Mouse (Mus musculus) heart, adult 8-10 months (tissue): ENCODE measurements around the gene Cish. TPM values are rescaled to one million over a fixed set of nuclear protein-coding genes. Genes with fewer than 3 reads are reported as not detected.

ENCODE experiments used
- DNase-seq: peaks from one replicate; pipeline ENCODE4 v3.0.0; 2022; ENCODE audit warnings: low spot score
- total RNA-seq, 4 experiments: library from RNA; stranded (reverse); gene quantifications; 2 replicates each; pipeline ENCODE4 v1.2.4; 2022

Gene Cish
- total RNA-seq, 4 experiments from 2014 or later, result 87.1 to 234 (median 146) TPM

DNA sequence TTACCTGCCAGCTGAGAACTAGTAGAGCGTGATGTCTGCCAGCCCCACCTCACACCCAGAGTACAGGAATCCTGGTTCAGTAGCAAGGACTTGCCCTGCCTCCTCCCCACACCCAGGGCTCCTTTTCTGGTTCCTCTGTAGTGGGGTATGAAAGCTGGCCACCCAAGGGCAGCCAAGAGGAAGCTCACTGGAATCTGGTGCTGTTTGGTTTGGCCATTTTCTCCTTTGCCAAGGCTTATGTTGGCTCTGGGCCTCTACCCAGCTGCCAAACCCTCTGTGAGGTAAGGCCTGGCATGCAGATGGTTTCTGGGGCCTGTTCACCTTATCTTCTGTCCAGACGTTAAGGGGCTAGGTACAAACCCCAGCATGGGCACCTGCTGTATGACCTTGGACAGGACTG lies 20.0 kb downstream of the Cish start:
- no peak for DNase-seq

DNA sequence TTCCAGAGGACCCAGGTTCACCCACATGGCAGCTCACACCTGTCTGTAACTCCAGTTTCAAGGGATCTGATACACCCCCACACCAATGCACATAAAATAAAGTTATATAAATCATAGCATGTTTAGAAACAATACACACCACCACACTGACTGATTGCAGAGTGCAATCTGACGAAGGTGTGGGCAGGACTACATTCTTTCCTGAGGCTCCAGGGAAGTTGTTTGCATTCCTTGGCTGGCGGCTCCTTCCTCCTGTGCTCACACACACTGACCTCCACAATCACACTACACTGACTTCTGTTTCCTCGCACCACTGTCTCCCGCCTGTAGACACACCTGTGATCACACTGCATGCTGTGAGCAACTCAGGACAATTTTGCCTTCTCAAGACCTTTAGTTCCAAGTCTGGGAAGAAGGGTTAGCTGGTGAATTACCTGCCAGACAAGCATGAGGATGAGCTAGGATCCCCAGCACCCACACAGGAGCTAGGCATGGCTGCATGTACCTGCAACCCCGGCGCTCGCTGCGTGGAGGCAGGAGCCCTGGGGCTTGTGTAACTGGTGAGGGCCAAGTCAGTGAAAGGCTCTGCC lies 26.7 kb downstream of the Cish start:
- no peak for DNase-seq

DNA sequence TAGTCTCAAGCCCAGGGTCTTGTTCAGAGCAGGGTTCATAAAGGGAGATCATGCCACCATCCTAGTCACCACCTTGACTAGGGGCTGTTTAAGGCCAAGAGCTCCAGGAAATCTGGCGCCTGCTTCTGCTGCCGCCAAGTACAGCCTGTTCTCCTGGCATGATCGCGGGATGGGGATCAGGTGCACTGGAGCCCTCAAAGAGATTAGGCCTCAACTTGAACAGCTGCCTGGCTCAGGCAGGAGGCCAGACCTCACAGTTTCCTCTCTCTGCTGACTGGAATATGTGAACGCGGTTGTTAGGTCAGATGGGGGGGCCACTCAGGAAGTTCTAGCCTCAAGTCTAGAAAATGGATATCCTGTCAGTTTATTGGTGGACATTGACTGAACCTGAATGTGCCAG lies 27.7 kb downstream of the Cish start:
- DNase-seq, result peak; percentile 85

GRCm38 (mm10) chr9:107324799-107325561 lies 29.2 kb downstream of the Cish start:
- DNase-seq, result no peak

DNA sequence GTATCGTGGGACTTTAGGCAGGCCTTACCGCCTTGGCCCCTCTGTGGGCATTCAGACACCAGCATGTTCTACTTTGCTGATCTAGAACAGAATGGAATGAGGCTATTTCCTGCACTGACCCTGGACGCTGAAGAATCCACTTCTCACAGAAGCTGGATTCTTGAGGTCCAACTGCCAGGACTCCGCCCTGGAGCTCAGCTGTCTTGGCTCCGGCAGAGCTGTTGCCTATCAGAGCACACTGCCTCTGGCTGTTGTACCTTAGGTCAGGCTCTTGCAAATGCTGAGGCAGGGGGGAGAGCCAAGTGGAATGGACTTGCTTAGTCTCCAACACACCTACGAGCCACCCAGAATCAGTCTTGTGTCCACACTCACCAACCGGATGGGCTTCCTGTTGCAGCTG lies 30.1 kb downstream of the Cish start:
- no peak for DNase-seq

DNA sequence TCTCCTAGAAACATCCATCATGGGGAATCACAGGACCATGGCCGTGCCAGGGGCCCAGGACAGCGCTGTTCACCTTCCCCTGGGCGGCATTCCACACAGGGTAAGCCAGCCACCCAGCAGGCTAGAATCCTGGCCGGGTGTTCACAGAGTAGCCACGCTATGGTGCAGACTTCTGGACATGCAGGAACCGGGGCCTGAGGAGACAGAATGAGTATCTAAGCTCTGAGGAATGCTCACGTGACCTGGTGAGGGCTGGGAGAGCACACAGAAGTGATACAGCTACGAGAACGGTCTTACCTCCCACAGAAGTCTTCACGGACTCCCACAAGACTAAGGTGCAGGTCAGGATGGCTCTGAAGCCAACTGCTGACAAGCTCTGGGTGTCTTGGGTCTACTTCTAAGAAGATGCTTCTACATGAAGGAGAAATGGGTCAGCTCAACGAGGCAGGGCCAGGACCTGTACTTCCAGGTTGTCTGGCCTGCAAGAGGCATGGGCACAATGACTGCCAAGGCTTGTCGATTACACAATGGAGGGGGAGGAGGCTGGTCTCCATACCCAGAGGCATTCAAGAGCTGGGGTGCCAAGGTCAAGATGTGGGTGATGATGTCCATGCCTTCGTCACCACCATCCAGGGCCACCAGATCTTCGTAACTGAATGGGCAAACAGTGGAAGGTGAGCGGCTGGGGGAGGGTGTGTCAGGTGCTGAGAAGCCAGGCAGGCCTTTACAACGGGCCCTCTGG lies 32.2 kb downstream of the Cish start:
- DNase-seq, result no peak

- no peak for DNase-seq
Measured at GRCm38 (mm10) chr9:107330791-107331190, 35.0 kb downstream of the Cish start.

GRCm38 (mm10) chr9:107333686-107334085 lies 37.9 kb downstream of the Cish start:
- DNase-seq, result no peak

DNA sequence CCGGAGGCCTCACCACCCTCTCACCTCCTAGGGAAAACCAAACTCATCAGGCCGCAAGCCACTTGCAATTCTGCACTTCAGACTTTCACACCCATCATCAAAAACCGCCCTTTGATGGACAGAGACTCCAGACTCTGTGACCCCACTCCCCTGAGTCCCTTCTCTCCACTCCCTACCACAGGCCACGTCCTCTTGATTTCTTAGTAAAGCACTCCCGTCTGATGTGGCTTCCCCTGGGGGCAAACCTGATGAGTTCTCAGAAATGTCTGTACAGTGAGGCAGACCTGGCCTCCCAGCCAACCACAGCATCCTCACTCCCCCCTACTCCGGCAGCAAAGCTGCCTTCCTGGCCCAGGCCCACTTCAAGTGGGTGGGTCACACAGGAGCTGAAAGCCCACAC lies 38.5 kb downstream of the Cish start:
- DNase-seq, result no peak

DNA sequence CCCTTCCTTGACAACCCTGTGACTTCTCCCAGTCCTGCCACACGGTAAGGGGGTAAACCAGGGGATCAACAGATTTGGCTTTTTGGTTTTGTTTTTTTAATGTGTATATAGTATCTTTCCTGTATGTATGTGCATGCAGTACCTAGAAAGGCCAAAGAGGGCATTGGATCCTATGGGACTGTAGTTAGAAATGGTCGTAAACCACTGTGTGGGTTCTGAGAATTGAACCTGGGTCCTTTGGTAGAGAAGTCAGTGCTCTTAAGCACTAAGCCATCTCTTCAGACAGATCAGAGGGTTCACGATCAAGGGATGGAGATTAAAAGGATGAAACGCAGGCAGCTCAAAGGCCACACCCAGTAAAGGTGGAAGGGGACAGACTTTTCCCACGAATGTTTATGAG lies 39.2 kb downstream of the Cish start:
- no peak for DNase-seq

DNA sequence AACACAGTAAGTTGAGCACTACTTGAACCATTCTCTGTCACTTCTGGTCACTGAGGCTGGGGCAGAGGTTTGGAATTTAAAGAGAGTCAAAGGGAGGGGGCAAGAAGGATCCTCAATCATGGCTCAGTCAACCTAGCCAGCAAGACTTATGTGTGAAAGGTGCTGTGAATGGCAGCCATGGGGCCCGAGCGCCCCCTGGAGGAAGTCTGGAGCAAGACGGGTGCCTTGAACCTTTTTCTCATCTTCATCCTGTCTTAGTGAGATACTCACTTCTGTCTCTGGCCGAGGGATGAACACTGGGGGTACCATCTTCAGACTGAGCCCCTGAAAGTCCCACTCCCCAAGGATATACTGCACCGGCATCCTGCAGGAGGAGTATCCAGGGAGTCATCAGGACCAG lies 40.1 kb downstream of the Cish start:
- peak; percentile 71 for DNase-seq

DNA sequence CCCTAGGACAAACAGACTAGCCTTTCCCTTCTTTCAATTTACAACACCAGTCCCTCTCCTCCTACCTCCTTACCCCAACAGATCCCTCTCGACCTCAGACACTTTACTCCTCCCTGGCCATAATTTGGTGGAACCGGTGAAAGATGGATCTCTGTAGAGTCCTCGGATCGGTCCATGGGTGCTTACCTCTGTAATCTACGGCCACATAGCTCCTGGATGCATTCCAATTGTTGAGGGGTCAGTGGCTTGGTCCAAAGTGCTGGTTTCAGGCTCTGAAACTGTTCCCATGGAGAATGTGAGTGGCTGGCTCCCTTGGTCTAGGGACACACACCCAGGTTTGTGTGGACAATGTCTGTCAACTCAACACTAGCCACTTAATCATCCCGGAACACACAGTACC lies 40.6 kb downstream of the Cish start:
- DNase-seq, result no peak

DNA sequence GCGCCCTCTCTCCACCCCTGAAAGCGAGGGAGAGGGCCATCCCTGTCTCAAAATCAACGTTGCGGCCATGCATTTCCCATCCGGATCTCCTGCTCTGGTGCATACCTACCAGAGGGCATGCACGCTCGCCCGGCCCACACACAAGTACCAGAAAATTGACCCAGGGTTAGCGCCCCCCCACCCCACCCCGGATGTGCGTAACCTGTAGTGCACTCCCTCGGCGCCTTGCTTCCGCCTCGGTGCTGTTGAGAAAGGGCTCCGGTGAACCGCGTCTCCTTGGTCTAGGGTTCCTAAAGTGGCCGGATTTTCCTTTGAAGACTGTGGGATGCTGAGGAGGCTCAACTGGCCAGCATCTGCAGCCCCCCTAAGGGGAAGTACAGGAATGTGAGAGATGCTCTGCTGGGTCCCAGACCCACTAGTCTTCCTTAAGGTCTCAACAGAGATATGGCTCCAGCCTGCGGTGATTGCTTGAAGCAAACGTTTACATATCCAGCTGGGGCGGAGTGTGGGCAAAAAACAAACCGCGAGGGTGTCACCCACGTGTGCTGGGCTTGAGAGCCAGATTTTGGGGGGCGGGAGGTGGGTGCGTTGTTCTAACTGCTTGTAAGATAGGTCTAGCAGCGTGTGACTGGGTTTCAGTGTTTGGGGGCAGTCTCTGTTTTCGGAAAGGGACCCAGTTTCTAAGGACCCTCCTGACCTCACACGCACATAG lies 42.5 kb downstream of the Cish start, which contains the start of gene Hemk1:
TSS of gene Hemk1 (minus strand) at position 179 of the 712 bp plus-strand sequence.
- peak; percentile 72 for DNase-seq

DNA sequence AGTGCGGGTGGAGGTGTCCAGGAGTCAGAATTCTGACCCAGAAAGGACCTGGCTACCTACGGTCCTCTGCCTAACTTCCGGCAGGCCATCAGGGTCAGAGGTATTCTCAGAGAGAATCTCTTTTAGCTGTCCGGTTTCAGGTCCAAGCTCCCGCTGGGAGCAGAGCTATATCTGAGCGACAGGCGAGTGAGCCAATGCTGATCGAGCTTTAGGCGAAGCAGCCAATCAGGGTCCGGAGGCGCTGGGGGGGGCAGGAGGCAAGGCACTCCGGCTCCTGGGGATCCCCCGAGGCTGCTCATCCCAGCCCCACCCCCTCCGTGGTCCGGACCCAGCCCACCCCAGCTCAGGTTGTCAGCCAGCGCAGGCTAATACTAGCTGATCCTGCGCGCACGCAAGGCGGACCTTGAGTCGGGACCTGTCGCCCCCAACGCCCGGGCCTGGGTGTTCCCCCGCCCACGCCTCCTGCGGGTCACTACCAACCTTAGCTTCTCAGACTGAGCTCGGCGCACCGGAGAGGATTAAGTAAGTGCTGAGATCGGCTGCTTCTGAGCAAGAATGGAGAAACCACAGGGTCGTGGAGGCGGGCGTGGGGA lies 44.5 kb downstream of the Cish start, which contains the start of gene 6430571L13Rik:
TSS of gene 6430571L13Rik (plus strand) at position 336 of the 593 bp plus-strand sequence.
- DNase-seq, result peak; percentile 95

DNA sequence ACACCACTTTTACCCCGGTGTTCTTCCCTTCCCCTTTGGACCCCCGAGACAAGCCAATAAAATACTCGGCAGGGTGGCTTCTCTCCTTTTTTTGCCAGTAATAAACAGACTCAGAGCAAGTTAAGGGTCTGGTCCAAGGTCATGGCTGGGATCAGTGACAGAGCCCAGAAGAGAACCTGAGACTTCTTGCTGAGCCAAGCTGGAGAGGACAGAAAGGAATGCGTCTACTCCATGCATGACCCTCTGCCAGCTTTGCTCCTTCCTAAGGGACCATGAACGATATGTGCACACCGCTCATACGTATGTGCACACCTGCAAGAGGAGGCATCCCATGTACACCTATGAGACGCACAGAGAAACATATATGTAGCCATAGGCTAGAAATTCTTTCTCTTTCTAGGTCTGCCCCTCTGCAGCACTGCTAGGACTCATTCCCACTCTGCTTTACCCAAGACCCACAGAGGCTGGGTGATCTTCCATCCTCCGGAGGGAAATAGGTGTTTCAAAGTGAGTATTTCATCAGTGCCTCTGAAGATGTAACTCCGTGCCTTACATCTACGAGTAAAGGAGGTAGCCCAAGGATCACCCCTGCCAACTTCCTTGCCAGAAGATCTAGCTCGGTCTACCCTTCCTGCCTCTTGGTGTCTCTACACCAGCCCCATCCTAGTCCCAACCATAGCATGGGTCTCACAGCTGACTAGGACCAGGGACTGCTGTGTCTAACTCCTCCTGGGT lies 45.3 kb downstream of the Cish start:
- DNase-seq, result no peak

- no peak for DNase-seq
Measured at GRCm38 (mm10) chr9:107342201-107342709, 46.4 kb downstream of the Cish start.

DNA sequence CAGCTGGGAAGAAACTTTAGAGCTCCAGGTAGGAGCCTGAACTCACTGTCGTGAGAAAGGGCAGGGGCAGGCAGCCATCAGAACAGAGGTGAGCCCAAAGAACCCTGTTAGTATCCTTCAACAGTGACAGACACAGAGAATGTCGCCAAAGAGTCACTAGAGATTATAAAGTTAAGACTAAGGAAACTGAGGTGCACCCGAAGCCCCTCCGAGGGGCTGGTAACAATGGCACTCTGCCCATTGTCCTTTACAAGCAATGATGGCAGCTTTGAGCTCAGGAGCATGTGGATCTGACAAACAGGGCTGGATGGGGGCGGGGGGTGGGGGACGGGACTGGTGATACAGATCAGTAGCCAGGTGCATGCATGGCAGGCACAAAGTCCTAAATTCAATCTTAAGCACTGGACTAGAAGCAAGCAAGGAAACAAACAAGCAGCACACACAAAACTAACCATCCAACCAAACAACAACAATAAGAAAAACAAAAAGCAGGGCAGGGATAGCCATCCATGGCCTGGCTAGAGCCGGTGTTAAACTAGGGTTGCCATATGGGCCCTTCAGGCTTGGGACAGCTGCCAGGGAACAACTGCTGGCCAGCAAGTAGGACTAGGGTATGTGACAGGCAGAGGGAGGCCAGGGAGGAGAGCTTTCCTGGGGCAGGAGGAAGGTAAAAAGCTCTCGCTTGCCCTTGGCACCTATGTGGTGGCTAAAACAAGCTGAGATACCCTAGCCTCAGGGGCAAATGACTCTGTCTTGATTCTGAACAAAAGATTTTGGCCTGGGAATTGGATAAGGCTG lies 47.5 kb downstream of the Cish start:
- DNase-seq, result no peak

- no peak for DNase-seq
Measured at GRCm38 (mm10) chr9:107344027-107344426, 48.2 kb downstream of the Cish start.

DNA sequence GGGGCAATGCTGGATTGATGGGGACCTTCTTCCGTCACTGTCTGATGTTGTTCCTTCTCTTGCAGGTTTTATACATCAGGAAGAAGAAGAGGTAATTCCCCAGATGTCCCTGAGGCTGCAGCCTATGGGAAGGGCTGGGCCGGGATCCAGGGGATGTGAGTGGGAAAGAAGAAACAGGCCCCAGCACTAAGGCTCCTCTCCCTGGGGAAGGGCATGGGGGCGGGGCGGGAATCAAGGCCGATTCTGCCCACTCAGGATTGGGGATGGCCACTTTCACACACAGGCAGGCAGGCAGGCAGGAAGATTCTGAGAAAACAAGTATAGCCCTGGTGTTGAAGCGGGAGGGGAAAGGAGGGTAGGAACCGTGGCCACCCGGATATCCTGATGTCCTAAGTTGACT lies 50.3 kb downstream of the Cish start:
- no peak for DNase-seq
